Mouse (Mus musculus) olfactory bulb, adult 2 months (tissue): Measurements from ENCODE around the gene Urb2.

ENCODE experiments used
- CTCF ChIP-seq: fragments of 200-500 bp; IDR thresholded peaks from 2 replicates; pipeline ENCODE4 v1.5.1; 2012; ENCODE audit warnings: low read depth, mild to moderate bottlenecking, low read length, moderate library complexity; ENCODE audit not compliant: insufficient read depth
- POLR2A ChIP-seq: fragments of 200-500 bp; IDR thresholded peaks from 2 replicates; pipeline ENCODE4 v1.6.1; 2012; ENCODE audit warnings: mild to moderate bottlenecking, low read depth, low read length, moderate library complexity; ENCODE audit not compliant: insufficient read depth

DNA sequence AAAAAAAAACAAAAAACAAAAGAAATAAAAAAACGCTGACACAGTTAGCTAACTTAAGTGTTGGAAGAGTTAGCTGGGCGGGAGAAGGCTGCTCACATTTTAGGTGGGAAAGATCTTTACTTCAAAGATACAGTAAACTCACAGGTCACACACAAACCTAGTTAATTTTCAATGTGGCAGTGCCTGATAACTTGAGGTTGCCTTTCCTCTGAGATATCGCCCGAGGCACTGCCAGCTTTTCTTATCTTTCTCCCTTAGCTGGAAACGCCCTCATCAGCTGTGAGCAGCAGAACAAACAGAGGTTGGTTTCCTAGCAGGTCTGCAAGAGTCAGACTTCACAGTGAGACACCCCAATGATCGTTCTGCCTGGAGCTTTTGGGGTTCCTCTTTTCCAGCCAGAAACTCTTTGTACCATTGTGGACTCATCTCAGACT lies 32.7 kb upstream of the Urb2 start:
- TF ChIP-seq POLR2A (no peak), CTCF (no peak)
